Mouse (Mus musculus) layer of hippocampus, adult 9-11 months (tissue): Measurements from ENCODE around the gene Fam151b.

Experiments
- DNase-seq: peaks from one replicate; pipeline ENCODE4 v3.0.0; 2022

Fam151b gene

GRCm38 (mm10) chr13:92403496-92403895 is 80.3 kb downstream of the Fam151b start:
- DNase-seq, result no peak

DNA sequence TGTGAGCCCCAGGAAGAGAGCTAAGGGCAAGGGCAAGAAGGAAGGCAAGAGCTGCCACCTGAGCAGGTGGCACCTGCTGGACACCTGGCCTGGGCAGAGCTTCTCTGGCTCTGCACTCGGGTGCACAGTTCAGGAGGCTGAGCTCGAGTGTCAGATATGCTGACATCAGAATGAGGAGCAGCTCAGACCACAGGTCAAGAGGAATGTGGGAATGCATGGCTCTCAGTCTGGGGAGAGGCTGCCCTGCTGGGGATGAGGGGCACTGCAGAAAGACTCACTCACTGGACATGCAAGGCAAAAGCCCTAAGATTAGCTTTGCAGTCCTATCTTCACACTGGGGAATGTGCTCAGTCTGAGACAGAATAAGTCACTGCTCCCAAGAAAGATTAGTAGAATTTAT is 81.8 kb downstream of the Fam151b start:
- no peak for DNase-seq
